Mouse (Mus musculus) lung, postnatal 0 days (tissue): ENCODE results near the gene N4bp2.

Experiments
- CTCF ChIP-seq: IDR thresholded peaks from 2 replicates; pipeline ENCODE4 v1.5.1; 2016; ENCODE audit warnings: antibody characterized with exemption, mild to moderate bottlenecking
- EP300 ChIP-seq: IDR thresholded peaks from 2 replicates; pipeline ENCODE4 v1.6.1; 2016; ENCODE audit warnings: antibody characterized with exemption, mild to moderate bottlenecking, control low read depth

DNA sequence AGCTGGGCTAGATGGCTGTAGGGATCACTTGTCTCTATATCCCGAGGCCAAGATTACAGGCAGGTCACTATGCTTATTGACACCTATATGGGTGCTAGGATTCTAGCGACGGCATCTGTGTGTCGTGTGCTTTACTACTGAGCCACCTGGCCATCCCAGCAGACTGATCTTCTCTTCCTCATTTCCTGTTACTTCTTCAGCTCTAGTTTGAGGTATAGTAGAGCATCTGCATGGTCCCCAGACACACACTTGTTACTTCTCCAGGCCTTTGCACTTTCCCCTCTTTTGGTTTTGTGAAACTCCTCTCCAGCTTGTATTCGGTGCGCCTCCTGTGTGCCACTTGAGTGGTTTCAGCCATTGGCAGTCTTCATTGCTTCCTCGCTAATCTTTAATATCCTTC is 111.9 kb downstream of the N4bp2 start:
- TF ChIP-seq CTCF: no peak
- TF ChIP-seq EP300: no peak
